Comparison of ENCODE assay signal across 5 mouse cellular contexts in the genomic region with DNA sequence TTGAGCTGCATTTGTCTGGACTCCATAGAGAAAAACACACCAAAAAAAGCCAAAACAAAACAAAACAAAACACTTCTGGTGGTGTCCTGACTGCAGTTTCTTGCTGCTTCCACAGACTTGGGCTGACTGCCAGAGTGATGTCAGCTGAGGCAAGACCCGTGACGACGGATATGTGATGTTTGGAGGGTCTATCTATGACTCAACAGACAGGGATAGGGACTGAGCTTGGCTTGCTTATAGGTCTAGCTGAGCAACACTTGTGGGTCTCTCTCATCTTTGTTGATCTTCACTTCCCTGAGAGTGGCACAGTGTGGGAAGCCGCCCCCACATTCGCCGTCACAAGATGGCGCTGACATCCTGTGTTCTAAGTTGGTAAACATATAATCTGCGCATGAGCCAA.
"Had no signal": no experiment of that assay in that cellular context is flagged by ENCODE, and none has a peak within 500 bp of the region (broad histone marks: within the 10 kb centered on the region; RNA-seq: fewer than 3 reads in every experiment).

No protein-coding gene starts in this region.

- DNase-seq: kidney, postnatal 10 days; layer of hippocampus, postnatal 36 days; right cerebral cortex, adult 18-20 months; right cerebral cortex, postnatal 25 days; thymus, postnatal 14 days had no signal
